Mouse (Mus musculus) layer of hippocampus, adult 18-20 months (tissue): ENCODE measurements around the gene Coro2b. TPM values are rescaled to one million over a fixed set of nuclear protein-coding genes. Genes with fewer than 3 reads are reported as not detected.

Experiments used
- DNase-seq, 2 experiments: peaks; one replicate each; pipeline ENCODE4 v3.0.0; 2022; ENCODE audit warnings: low spot score in 2 of 2
- total RNA-seq, 2 experiments: library from RNA; stranded (reverse); gene quantifications; 2 replicates each; pipeline ENCODE4 v1.2.3; 2021

The Coro2b gene
- total RNA-seq, 2 experiments from 2014 or later = 214 to 231 TPM

DNA sequence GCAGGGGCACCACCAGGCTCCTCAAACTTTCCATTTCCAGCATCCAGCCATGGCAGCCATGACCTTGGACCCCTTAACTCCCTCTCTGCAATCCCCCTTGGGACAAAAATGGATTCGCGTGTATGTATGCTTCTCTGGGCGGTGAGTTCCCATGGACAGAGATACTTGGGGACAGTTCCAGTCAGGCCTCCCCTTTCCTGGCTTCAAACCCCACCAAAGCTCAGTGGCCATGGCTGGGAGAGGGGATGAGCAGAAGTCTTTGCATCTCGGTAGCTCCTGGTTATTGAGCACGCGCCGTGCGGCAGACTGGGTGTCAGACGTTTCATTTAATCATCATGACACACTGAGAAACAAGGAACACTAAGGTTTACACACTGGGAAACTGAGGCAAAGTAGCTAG, 56.7 kb downstream of the Coro2b start:
- no peak for DNase-seq

DNA sequence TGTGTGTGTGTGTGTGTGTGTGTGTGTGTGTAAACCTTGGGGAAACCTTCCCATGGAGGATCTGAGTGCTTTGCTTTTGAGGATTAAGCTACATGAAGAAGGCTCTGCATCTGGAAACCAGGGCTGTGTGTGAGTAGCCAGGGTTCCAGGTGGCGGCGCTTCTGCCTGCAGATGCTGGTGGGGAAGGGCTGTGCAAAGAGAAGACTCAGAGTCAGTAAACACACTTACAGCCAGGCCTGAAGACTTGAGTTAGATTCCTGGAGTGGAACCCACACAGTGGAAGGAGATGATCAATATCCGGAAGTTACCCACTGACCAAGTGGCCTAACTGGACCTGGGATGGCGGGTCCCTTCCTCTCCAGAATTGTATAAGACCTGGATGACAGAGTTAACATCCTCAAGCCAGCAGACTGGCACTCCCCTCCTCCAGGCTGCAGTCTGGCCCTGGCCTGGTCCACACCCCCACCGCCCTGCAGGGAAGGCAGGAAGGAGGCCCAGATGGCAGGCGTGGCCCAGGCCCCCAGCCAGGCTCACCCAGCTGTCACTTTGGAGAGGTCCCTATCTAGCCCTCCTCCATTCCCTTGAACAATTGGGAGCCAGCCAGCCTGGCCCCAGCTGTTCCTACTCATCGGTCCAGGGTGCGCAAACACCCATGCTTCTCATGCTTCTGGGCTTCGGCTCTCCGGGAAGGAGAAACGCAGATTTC, 59.9 kb downstream of the Coro2b start:
- peak; percentile 89 to 93 for DNase-seq

DNA sequence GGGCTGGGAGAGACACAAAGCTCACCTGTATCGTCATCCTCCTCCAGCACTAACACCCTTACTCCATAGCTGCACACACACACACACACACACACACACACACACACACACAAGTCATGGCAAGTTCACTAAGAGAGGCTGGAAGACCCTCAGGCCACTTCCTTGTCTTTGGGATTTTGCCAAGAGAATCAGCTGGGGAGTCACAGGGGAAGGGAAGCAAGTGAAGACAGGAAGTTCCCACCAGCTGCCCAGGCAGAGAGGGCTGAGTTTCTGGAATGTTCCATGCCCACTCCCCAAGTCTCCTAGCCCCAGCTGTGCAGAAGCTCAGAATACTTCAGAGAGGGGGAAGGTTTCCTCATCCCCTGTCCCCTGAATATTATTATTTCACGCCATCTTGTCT, 62.6 kb downstream of the Coro2b start:
- DNase-seq = no peak

DNA sequence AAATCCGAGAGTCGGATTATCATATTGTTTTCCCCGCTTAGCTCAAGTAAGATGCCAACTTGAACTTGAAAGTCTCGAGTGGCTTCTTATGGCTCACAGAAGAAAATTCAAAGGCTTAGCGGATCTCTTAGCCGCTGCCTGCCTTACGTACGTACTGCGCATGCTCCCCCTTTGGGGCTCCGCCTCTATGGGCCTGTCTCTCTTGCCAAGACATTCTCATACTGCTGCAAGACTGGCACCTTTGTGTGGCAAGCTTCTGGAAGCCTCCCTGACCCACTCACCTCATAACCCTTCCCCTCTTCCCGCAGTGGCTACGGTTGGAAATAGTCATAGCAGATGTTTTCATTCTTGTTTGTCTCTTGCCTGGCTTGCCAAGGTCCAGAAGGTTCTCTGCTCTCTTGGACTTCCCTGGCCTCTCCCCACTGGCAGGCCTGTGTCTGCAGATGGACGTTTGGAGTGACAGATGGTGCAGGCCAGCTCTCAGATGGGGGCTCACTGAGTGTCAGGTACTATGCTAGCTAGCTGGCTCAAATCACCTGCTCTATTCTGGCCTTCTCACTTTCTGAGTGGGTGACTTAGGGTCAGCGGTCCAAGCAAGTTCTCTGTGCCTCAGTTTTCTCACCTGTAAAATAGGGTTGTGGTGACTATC, 65.2 kb downstream of the Coro2b start:
- no peak for DNase-seq

DNA sequence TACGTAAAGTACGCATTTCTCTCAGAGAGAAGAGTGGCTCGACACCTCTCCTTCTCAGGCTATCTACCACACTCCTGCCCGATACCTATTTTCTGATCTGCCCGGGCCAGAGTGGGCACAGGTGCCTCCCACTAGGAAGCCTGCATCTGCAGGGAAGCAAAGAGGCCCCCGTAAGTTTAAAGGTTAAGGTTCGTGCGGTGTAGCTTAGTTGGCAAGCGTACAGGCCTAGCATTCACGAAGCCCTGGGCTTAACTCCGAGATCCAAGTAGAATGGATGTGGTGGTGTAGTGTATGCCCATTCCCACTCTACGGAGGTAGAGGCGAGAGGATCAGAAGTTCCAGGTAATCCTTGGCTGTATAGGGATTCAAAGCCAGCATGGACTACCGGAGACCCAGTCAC, 65.8 kb downstream of the Coro2b start:
- DNase-seq = no peak

DNA sequence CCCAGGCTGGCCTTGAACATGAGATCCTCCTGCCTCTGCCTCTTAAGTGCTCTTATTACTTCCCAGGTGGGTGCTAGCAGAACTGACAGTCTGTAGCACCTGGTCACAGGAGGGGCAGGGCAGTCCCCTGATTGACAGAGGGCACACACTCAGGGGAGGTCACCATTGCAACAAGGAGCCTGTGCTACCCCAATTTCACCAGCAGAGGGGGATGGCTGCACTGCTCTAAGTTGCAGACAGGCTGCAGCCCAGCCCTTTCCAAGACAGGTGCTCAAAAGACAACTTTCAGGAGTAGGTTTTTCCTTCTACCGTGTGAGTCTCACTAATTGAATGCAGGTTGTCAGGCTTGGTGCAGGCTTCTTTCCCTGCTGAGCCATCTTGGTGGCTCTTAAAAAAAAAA, 66.4 kb downstream of the Coro2b start:
- DNase-seq = peak in 1 of 2 experiments; percentile 90

DNA sequence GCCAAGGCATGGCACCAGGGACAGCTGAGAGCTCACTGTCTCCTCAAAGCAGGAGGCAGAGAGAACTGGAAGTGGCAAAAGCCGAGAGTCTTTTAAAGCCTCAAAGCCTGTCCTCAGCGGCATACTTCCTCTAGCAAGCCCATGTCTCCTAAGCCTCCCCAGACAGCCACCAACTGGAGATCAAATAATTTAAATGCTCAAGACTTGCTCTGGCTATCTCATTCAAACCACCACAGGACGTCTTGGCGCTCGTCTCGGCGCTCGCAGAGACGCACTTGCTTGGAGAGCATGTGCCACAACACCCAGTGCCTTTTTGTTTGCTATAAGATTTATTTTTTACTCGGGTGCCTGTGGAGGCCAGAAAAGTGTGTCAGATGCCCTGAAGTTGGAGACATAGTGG, 67.1 kb downstream of the Coro2b start:
- DNase-seq = no peak

DNA sequence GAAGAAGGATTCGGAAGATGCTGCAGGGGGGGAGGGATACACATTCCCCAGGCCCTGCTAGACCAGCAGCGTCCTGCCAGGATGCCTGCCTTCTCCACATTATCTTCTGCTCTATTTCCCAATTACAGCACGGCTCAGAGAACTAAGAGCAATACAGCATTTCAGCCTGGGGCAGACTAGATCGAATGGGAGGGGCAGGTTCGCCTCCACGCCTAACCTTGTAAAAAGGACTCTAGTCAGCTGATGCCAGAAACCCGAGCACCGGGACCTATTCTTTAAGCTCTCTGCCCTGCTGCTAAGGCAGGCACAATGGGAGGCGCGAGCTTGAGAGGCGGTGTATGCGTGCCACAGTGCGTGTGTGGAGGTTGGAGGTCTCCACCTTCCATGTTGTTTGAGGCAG, 67.7 kb downstream of the Coro2b start:
- DNase-seq = peak in 1 of 2 experiments; percentile 57

DNA sequence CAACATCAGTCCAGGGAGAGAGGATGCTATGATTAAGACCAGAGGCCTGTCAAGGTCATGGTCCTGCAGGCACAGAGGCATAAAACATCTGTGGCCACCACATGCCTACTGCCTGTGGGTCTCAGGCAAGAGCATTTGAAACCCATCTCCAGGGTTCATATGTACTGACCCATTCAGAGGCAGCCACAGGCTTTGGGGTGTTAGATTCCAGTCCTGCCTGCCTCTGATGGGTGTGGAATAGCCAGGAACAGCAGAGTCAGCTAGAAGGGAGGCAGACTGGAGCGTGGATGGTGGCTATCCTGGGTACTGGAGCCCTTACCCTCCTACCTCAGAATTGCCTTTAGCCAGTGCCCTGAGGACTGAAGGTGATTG, 69.4 kb downstream of the Coro2b start:
- no peak for DNase-seq

DNA sequence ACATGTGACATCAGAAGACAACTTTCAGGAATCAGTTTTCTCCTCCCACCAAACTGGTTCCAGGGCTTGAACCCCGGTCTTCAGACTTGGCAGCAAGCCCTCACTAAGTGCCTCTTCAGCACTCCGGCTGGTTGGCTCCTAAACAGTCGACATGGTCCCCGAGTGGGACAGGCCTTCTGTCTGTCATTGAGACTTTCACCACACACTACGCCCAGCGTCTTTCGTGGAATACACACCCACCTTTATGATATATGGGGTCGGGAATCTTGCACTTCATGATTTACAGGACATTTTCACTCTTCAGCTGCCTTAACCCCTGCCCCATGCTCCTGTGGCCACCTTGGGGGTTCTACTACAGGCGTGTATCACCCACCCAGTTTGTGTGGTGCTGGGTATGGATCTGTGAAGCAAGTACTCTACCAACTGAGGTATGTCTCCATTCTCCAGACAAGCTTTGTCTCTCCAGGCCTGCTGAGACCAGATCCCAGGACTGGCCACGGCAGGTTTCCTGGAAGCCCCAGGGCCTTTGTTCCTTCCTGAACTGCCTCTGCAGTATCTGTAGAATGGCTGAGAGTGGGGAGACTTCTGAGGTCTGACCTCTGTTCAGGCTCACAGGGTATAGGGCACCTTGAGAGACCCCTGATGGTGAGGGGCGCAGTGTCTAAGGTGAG, 70.0 kb downstream of the Coro2b start:
- no peak for DNase-seq

DNA sequence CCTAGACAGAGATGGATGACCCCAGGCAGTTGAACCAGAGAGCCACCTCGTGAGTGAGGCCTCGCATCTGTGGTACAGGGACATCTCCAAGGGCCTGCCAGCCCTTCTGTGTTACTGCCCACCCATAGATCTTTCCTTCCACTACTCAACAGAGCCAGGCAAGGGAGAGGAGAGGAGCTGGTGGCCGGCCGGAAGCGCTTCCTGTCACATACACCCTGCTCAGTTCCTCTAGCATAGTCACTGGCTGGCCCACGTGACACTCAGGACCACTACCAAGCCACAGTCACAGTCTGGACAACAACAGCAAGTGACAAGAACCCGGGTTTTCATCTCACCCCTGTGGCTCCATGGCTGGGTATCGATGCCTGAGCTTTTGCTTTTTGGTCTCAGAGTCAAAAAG, 70.8 kb downstream of the Coro2b start:
- no peak for DNase-seq

DNA sequence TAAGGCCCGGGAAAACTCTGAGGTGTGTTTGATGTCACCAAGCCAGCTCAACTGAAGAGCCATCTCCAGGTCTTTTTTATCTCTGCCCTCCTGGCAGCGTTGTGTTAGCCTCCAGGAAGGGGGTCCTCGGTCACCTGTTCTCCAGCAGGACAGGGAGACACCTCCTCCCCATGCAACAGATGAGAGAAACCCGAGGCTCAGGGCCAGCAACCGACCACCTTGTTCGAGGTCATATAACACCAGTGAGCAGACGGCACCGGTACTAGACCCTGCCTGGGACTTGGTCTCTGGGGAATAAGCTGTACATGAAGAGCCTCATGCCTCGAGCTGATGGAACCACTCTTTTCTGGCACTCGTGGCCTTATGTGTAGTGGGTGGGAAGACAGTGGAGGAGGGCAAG, 72.1 kb downstream of the Coro2b start:
- DNase-seq = no peak

DNA sequence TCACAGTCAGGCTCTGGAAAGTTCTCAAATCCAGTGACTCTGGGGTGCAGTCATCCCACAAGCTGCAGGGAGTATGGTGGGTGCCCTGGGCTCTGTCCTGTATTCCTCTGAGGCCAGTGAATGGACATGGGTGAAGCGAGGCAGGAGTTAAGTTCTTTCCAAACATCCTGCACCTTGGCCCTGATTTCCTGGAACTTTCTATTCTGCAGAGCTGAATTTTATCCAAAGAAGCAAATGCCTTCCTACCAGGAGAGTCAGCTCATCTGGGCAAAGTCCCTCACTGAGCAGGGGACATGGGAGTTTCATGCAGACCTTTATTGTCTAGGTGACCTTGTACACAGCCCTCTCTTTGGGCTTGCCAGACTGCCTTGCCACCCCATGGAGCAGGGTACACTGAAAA, 75.1 kb downstream of the Coro2b start:
- no peak for DNase-seq

DNA sequence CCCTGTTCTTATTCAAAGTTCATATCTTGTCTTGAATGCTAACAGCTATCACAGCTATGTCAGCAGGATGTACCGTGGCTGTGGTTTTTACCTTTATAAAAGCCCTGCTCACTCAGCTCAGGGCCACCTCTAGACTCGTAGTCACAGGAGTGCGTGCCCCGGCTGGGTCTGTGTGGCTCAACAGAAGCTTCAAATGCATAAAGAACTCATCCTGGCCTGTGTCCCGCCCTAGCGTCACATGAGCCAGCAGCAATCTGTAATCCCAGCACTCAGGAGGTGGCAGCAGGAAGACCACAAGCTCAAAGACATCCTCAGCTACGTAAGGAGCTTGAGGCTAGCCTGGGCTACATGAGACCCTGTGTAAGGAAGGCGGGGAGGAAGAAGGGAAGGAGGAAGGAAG, 75.7 kb downstream of the Coro2b start:
- DNase-seq = no peak

DNA sequence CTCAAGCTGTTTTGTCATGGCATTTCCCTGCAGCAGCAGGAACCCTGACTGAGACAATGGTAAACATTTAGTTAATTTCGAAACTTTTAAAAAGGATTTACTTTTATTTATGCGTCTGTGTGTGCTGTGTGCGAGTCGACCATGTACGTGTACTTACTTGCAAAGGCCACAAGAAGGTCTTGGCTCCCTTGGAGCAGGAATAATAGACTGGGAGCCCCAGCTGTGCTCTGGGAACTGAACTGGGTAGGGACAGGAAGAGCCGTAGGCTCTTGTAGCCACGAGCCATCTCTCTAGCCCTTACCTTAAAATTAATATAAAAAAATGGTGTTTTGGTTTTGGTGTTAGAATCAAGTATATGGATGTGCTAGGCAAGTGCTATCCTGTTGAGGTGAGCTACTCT, 76.8 kb downstream of the Coro2b start:
- no peak for DNase-seq

DNA sequence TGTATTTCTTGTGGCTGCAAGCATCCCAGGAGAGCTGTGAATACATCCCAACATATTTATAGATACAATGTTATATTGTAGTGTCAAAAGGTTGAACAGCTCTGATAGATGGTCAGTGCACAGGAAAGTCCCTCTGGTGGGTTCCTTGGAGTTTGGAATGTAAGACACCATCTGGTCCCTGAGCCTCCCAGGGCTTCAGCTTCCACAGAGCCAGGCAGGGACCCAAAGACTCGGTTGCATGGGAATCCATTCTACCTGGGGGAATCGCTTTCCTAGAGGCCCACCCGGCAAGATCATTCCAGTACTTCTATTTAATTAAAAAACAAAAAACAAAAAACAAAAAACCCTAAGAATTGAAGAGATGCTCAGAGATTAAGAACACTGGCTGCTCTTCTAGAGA, 78.4 kb downstream of the Coro2b start:
- no peak for DNase-seq

DNA sequence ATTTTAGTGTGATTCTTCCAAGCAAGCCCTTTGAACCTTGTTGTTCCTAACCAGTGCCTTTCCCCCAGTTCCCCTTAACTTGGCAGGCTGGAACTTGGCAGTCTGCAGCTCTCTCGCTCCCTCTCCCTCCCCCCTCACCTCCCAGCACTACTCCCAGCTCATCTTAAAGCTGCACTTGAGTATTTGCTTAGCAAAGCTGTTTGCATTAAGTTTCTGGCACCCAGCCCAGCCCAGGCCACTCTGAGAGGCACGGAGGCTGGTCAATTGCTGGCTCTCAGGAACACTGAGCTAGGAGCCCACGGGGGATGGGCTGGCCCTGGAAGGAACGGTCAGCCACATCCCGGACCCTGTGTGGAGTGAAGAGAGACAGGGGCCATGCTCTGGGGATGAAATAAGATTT, 80.8 kb downstream of the Coro2b start:
- DNase-seq = no peak

DNA sequence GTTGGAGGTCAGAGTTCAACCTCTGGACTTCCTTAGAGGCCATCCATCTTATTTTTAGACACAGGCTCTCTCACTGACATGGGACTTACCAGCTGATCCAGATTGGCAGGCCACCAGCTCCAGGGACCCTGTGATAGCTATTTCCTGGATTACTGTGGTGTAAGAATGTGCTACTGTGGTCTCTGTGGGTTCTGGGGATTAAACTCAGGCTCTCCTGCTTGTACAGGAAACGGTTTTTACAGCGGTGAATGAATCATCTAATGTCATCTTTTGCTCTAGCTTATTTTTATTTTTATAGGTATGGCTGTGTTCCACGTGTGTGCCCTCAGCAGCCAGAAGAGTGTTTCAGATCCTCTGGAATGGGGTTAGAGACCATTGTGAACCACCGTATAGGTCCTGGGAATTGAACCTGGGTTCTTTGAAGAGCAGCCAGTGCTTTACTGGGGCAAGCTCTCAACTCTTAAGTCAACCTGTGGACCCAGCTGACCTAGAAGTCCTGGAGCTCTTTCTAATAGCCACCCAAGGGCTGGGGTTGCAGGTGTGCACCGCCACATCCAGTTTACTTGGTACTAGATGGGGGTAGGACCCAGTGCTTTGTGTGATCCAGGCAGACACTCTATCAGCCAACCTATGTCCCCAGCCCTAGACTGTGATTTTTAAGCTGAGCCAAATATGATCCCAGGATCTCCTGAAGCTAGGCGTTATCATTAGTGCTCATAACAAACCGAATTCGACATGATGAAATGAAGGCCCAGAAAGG, 81.5 kb downstream of the Coro2b start:
- DNase-seq = no peak

DNA sequence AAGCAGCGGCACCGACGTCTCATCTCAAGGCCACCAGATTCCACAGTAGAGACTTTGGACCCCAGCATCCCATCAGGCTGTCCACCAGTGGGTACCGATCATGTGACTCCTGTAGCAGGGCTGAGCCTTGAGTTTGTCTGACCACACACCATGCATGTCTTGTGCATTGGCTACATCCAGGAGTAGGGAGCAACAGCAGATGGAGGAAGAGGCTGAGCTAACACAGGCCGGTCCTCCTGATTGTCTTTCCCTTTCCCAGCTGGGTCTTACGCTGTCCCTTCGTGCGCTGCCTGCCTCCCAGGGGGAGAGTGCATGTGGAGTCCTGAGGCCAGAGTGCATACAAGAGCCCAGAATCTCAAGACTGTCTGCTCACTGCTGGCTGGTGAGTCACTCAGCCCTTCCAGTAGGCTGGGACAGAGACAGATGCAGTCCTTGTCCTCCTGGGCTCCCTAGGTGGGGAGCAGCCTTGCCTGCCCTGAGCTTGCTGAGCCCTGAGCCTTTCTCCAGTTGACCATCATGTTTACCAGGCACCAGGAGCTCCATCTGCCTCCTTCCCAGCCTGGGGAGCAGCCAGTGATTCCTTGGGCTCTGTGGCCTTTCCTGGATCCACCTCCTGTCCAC, 84.4 kb downstream of the Coro2b start:
- DNase-seq = no peak

DNA sequence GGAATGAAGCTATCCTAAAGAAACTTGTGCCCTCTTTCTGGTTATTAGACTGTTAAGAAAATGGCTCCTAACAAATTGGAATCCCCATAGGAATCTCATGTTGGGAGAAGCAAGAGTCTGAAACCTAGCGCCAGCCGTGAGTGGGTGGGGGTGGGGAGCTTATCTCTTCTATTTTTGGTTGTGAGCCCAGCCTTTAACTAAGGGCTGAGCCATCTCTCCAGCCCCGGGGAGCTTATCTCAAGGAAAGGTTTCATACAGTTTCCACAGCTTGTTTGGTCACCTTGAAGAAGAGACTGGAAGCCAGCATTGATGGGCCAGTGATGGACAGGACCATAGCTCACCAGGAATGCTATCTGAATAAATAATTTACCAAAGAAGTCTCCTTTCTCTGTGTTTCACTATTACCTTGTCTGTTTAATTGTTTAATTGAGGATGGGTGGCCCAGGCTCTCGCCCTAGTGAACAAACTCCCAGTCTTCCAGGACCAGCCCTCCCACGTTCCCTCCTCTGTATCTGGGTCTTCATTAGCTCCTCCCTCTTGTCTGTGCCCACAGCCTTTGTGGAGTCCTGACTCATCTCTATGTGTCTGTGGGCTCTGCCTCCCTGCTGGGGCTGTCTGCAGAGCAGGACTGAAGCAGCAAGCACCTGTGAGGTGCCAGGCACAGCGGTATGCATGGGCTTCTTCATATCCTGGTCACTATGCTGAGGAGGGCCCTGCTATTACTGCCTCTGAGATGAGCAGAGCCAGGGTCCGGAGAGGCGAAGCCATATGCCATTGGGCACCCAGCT, 85.1 kb downstream of the Coro2b start:
- no peak for DNase-seq

DNA sequence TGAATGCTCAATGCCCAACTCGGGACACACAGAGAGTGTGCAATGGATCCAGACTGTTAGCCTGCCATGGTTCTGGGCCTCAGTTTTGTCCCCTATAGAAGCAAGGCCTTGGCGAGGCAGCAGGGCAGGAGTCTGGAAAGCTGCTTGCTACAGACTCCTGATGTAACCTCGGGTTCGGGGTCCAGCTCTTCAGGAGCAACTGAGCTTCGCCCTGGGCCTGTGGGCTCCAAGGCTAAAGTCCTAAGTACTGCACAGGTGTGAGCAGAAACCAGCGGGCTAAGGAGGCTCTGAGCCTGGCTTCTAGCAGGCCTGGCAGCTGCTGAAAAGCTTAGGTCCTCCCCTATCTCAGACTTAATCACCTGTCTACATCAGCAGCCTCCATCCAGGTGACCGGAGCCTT, 86.0 kb downstream of the Coro2b start:
- DNase-seq = no peak
